Mouse (Mus musculus) Muller cell, postnatal 12 days (primary cell): ENCODE measurements around the gene Slc37a3.
A peak's percentile ranks its signal among the peaks of the same experiment; 100 is the strongest.

ENCODE experiments used
- DNase-seq: peaks from one replicate; pipeline ENCODE4 v3.0.0-alpha.2; 2015; ENCODE audit errors: inconsistent ontology term

Slc37a3 gene

GRCm38 (mm10) chr6:39318631-39319010, 58.9 kb downstream of the Slc37a3 start:
- peak; percentile 58 for DNase-seq

DNA sequence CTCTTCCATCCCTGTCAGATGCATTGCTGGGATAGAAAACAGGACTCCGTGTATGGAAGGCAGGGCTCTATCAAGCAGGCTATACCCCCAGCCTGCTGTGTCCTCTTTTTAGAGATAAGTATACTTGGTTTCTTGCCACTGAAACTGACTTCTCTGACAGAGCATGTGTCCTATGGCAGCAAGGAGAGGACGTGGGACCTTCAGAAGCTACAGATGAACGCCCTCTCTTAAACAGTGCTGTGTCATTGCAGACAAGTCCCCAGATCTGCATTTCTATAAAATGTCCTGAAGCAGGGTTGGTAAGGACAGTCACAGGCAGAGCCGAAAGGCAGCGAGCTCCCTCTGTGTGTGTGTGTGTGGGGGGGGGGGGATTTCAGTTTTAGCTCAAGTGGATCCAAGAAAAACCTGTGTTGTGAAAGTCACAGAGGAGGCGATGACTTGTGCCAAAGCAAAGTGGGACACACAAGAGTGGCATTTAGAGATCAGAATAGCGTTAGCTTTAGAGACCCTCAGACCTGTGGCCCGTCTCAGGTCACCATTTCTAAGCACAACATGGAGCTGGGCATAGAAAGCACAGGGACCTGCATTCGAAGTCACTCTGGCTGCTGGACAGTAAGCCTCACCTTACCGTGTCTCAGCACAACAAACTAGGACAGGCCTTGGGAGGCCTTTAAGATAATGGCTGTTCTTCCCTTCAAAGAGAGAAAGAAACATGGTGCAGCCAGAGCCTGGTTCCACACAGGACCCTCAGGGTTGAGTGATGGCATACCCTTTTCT, 59.4 kb downstream of the Slc37a3 start:
- DNase-seq, result no peak

GRCm38 (mm10) chr6:39316089-39316488, 61.4 kb downstream of the Slc37a3 start:
- no peak for DNase-seq

DNA sequence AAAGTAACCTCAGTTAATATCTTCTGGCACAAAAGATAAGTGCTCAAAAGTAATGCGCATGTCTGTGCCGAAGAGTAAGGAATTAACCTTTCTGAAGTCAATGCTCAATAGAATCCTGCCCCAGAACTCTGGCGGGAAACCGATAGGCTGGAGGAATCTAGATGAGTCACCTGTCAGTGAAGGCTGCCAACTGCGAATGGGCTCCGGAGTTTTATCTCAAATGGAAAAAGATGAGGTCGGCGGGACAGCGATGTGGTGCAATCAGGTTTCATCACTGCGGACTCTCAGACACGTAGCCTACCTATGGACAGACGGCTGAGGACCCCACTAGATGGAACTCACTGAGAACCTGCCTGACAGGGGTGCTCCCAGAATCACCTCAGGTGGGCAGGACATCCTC, 63.0 kb downstream of the Slc37a3 start:
- no peak for DNase-seq

GRCm38 (mm10) chr6:39311786-39312185, 65.7 kb downstream of the Slc37a3 start:
- no peak for DNase-seq

- peak; percentile 73 for DNase-seq
These were observed 73.1 kb downstream of the Slc37a3 start for GRCm38 (mm10) chr6:39304371-39304874.

DNA sequence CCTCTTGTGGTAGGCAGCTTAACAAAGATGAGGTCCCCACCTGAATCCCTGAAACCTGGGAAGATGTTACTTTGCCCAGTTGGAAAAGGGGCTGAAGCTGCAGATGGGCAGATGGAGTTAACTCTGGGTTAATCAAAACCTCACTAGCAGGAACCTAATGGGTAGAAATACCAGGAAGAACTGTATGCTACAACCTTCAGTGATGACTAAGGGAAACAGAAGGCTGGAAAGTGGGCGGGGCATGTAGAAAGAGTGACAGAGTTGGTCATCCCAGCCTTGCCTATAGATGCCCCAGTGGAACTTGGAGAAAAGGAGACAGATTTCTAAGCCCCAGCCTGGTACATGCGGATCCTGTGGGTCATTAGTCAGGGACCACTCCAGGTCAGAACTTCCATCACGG, 76.0 kb downstream of the Slc37a3 start:
- DNase-seq, result no peak

- DNase-seq, result no peak
These were observed 80.4 kb downstream of the Slc37a3 start for GRCm38 (mm10) chr6:39297079-39297478.

- no peak for DNase-seq
These were observed 81.0 kb downstream of the Slc37a3 start for GRCm38 (mm10) chr6:39296474-39296873.

DNA sequence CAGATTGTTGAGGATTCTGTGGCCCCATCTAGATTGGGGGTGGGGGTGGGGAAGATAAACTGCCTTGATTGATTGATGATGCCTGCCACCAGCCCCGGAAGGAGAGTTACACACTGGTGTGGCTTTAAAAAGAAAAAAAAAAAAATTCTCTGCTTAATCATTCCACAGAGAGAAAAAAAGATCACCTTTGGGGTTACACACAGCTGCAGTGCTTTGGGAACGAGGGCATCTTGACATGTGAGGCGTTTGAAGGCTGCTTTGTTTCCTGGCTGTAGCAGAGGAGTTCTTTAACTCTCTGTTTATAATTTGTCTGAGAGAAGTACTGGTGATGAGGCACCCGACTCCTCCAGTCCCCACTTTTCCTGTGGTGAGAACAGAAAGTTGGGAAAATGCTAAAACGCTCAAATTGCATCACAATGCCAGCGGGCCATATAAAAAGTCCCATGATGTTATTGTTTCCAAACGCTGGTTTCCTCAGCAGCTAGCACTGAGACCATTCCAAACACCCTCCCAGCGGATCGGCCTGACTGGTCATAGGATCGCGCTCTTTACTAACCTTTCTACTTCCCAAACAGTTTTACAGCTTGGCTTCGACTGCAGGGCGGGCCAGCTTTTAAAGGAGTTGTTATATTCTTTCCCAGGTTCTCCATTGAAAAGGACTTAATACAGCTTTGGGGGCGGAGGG, 81.6 kb downstream of the Slc37a3 start:
- DNase-seq, result no peak

DNA sequence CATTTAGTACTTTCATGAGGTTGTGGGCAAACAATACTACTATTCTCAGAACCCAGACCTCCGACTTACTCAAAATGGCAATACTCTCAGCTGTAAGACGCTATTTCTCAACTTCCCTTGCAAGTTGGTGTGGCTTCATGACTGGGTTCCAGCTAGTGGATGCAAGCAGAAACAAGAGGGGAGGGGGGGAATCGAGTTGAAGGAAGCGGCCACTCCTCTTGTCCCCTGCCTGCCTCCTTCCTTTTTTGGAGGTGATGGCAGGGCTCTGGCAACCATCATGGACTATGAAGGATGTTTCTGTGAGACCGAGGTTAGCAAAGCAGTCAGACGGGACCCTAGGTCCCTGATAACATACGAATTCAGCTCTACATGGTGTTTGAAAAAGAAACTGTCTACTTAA, 87.8 kb downstream of the Slc37a3 start:
- DNase-seq, result no peak

GRCm38 (mm10) chr6:39287782-39288181, 89.7 kb downstream of the Slc37a3 start:
- DNase-seq, result no peak

DNA sequence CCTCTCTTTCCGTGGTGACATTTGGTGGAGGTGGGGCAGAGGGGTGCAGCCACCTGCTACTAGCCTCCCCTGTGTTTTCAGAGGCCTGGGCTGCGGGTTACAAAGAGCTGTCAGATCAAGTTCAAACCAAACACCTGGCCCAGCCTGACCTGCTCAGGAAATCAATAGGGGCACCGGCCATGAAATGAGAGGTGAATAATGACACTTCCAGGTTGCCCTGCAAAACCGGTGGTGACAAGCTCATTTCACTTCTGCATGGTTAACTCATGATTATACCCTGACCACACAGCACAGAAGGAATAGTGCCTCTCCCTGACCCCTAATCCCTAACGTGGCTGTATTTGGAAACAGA, 90.8 kb downstream of the Slc37a3 start:
- DNase-seq, result peak; percentile 21

DNA sequence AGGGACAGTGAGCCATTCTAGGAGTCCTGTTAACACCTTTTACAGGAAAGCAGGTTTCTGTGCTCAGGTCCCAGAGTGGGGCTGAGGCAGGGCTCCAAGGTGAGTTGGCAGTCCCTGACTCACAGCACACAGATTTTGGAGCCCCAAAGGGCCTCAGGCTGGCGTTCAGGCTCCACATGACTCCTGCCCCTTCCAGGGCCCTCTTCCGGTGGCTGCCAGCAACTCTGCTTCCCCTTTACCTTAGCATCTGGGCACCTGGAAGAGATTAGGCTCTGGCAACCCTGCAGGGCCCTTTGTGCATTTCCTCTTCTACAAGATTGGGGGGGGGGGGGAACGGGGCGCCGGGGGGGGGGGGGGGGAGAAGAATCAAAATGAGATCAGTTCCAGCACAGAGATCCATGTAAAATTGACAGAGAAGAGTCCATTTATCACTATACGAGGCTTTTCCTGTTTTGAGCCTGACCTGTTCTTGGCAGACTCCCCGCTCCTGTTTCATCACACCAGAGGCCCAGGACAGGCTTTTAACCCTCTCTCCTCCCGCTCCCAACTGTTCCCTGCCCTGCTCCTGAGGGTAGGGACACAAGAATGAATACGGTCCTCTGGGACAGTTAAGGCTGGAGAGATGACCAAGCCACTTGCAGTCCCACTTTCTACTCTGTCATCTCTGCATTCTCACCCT, 91.3 kb downstream of the Slc37a3 start:
- DNase-seq, result peak; percentile 15

DNA sequence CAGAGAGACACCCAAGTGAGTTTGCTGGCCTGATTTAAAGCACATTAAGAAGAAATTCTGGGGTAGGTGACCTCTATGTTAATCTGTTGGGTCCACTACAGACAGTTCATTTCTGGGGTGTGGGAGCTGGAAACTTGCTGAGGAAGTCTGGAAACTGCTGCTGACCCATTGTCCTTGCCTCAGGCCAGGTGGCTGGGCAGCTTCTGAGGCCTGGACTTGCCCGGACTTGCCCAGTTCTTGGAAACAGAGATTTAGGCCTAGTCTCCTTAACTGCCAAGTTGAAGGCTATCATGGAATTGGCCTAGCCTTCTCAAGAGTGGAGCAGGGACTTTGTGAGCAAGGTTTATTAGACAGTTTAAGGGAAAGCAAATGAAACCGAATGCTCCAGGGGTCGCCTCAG, 92.6 kb downstream of the Slc37a3 start:
- DNase-seq, result peak; percentile 46
